Mouse (Mus musculus): ENCODE results near the gene Tfap2a.

The Tfap2a gene

DNA sequence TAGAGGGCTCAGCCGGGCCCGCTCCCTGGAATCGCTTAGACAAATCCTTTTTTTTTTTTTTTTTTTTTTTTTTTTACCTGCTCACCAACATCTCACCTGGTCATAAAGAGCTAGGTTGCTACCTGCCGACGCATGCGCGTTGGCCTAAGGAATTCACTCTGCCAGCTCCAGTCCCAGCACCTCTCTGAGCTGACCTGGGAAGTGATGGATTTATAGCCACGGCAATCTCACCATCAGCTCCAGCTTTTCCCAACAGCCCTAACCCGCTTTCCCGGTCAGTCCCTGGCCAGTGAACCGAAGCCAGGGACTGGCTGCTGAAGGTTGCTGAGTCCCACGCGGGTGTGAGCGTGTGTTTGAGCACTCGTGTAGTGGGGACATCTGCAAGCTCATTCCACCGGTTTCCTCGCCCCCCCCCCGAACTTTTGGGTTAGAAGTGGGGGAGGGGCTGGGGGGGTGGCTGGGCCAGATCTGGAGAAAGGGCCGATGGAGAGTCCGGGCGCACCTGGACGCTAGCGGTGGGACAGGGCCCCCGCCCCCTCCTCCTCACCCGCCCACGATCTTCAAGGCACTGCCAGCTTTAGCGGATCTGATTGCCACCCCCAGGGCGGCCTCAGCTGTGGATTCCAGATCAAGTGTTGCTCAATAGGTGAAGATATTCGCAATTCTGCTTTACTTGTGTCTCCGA is at the start of gene Tfap2a:
Tfap2a (minus strand) TSS at position 181 of the 685 bp plus-strand sequence.
- no peak for DNase-seq (ENCODE audit: low read depth)

DNA sequence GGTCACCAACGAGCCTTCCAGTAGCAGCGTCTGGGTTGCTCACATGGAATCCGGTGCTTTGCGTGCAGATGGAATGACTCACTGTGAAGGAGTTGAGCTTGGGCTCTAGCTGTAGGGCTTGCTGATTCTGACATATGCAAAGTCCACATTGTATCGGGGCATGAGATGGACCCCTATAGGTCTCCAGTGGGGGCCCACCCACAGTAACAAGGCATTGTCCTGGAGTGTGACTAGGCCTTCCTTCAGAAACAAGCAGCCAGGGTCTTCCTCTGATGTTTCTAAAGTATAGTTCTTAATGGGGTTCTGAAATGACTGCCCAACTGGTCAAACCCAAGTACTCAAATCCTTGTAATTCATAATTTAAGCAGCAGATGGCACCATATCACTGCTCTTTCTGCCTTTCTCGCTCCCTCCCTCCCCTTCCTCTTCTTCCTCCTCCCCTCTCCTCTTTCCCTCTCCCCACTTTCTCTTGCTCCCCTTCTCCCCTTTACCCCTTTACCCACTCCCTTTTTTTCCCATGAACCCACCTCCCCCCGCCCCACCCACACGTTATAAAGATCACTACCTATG is 46.1 kb upstream of the Tfap2a start:
- peak; percentile 18 for DNase-seq (ENCODE audit: low read depth)

DNA sequence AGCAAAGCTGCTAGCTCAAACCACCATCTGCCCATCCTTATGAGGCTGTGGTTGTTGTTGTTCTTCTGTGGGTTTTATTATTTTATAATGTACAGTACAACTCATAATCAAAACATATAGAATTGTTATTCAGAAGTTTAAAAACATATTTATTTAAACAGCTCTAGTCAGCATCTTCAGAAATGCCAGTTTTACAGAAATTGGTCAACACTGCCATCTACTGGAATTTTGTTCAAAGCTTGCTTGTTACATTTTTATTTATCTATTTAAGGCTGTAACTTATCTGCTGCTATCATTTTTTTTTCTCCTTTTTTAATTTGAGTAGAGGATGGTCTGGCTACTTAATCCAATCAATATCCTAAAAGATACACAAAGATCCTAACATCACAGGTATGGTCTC is 19.8 kb upstream of the Tfap2a start:
- peak; percentile 64 for DNase-seq (ENCODE audit: low read depth)

DNA sequence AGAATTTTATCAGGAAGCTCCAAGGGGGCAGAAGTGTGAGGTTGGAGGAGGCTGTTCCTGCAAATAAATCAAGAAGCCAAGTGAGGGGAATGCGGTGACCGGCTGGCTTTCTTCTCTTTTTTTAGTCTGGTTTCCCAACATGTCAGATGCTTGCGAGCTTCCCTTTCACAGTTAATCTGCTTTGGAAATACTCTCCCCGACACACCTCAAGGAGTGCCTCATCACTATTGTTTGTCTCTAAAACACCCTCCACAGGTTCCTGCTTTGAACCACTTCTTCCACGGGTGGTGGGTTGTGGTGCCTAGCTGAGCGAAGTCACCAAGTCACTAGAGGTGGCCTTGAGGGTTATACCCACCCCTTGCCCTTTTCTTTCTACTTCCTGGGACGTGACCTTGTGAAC is 18.2 kb upstream of the Tfap2a start:
- DNase-seq (ENCODE audit: low read depth): no peak

DNA sequence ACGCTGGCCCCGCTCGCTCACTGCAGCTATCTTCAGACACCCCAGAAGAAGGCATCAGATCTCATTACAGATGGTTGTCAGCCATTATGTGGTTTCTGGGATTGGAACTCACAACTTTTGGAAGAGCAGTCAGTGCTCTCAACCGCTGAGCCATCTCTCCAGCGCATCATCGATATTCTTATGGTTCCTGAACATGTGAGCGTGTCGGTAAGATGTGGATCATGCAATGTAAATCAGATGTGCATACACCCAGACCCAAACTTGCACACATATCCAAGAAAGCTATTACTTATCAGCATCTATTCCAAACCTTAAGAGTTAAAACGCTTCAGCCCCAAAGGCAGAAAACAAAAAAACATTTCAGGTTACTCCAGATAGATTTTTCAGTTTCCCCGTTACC is 15.9 kb upstream of the Tfap2a start:
- no peak for DNase-seq (ENCODE audit: low read depth)

DNA sequence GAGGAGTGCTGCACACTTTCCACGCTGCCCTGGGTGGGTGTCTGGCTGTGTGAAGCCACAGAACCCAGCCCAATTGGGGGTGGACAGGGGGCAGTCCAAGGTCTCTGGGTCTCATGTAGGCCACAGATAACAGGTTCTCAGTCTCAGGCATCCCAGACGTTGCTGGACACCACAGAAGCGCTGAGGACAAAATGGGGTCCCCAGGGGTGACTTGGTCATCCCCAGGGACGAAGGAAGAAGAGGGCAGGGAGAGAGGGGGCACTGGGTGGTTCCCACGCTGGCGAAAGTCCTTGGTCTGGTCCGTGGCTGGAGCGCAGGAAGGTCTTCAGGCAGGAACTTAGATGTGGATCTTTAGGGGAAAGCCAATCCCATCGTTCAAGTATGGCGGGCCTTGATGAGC is 13.7 kb upstream of the Tfap2a start:
- no peak for DNase-seq (ENCODE audit: low read depth)

DNA sequence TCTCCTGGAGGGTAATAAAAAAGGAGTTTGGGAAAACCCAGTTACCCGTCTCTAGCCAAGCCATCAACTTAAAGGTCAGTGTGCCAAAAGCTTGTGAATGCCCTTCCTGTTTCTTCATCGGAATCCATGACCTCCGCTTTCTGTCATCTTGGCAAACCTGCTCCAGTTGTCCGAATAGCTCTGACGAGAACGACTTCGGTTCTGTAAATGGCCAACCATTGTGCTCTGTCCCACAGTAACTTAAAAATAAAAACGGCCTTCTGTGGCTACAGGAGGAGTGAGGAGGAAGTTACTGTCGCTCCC is 11.4 kb upstream of the Tfap2a start:
- no peak for DNase-seq (ENCODE audit: low read depth)

DNA sequence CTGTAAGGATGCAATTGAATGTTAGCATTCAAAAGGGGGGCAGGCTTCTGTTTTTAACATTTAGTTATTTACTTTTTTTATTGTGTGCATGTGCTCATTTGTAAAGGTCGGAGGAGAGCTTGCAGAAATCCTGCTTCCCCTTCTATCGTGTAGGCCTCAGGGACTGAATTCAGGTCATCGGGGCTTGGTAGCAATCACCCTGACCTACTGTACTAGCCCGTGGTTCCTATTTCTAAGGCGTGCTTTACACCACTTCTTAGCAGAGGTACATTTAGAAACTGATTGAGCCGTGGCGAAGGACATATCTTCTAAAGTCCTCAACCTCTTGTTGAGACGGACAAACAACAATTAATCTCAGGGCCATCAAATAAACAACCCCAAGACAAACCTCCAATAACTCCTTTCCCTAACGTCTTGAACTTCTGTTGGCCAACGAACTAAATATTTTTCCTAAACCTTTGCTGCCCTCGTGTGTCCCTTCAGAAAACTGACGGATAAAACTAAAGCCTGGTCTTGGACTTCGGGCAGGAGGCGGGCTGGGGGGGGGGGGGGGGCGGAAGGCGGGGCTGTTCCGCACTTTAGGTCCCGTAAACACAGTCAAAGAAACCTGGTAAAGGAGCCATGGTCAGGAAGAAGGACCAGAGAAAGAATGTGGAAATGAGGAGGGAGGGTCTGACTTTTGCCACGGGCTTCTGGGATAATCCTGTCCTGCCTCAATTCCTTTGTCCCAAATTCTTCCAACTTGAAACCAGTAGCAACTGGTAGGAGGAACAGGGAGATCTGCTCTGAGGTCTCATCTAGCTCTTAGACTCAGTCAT is 10.8 kb upstream of the Tfap2a start:
- DNase-seq (ENCODE audit: low read depth): peak; percentile 44

DNA sequence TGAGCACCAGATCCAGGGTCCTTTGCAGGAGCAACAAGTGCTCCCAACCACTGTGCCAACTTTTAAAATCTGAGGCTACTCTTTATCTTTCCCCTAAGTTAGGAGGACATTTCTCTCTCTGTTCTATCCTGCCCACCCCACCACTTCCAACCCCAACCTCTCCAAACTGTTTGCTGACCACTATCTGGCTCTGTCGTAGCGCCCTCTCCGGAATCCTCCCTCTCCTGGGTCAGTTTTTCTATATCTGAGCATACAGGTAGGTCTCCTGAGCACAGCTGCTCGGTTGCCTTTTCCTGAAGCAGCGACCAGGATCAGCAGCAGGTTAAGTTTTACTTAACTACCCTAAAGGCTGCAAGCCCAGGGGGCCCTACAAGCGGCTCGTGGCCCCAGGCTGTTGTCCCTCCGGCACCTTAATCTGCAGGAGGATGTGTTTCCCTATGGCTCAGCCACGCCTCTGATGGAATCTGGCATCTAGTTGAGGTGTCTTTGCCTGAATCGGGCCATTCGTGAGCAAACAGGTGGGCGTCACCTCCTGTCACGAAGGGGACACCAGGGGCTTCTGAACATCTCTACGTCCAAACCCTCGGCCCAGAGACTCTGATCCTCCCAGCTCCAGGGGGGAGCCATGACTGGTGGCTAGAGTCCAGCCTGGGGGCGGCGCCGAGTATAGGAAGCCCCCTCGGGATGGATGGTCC is 6.1 kb upstream of the Tfap2a start:
- DNase-seq (ENCODE audit: low read depth): no peak

DNA sequence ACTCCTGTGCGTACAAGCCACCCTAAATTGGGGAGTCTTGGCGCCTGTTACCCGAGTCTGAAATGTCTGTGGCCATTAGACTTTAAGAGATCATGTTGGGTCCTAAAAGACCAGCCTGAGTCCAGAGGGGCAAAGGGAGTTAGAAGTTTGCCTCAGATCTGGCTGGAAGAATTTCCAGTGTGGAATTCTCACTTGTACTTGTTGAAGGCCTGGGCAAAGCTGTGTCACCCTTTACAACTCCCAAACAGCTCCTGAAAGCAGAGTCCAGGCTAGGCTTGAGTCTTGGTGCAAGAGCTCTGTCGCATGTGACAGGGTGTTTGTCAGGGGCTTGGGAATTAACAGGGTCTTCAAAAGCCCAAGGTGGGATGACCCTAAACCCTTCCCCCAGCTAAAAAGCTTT is 5.0 kb upstream of the Tfap2a start:
- no peak for DNase-seq (ENCODE audit: low read depth)

DNA sequence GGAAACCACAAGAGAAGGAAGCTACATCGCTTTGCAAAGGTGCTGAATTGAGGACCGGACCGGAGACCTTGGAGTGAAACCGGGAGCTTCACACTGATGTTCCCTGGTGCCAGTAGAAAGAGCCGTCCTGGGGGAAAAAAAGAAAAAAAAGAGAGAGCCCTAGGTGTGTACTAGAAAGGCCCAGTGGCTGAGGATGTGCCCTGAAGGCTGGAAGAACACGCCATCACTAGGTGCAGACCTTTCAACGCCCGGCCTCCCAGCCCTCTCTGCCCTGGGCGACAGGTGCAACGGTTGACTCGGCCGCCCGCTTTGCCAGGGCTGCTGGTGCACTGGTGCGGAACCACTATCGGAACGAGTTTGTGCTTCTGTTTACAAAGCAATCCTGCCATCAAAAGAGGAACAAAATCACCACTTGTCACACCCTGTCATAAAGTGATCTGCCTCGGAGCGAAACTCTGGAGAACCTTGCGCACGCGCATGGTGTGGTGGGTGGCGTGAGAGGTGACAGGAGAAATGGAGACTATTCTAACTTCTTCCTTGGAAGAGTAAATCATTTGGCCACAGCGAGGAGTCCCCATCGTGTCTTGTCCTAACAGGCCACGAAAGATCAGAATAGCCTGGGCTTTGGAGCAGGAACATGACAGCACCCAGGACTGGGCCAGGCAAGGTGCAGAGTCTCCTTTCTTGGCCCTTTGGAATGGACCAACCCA is 3.8 kb upstream of the Tfap2a start:
- DNase-seq (ENCODE audit: low read depth): no peak

DNA sequence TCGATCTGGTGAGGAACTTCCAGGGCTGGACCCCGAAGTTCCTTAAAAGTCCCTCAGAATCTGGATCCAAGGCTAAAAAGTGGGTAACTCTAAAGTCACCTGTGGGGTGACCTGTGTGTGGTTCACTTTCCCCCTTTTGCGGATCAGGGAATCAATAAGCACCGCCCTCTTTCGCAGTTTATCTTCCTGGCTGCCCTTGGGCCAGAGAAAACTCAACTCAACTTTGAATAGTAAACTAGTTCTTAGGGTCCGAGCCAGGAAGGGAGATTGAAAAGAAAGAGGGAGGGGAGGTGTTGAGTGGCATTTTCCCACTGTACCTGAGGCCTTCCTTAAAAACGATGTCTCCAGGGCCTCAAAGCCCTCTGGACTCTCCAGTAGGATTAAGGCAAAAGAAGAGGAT is 3.3 kb upstream of the Tfap2a start:
- no peak for DNase-seq (ENCODE audit: low read depth)

DNA sequence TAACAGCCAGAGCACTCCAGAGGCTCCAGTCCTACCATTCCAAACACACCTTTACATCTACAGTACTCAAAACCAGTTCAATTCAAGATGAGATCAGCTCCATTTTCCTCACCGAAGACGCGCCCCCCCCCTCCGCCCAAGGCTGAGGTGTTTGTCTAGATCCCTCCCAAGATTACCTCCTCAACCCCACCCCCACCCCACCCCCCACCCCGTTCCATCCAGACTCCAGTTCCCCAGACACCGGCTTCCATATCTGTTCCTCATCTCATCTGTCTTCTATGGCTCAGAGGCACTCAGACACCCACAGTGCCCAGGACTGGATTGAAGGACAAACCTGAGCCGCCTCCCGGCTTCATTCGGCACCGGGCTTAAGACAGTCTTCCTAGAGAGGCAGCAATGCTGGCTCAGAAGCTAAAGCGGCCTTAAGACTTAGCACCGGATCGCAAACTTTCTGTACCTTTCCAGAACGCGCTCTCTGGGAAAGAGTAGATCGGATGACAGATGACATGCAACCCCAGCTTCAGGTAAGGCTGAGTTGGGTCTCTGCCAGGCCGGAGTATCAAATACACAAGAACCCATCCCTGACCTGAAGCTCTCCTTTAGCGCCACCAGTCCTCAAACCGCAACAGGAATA is 2.7 kb upstream of the Tfap2a start:
- no peak for DNase-seq (ENCODE audit: low read depth)

DNA sequence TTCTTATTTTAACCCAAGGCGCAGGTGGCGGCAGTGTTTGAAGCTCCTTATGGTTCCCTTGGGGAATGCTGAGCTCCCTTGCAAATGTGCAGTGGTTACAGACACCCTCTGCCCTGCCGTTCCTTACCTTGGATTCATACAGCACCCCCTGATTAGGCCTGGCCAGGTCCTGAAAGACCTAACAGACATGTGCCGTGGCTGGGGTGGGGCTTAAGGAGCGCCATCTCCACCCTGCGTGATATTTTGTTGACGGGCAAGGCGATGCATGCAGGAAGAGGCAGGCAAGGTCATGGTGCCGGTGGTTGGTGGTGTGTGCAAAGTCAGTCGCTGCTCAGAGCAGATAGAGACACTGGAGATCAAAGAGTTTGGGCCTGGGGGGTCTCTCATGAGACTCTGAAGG is 1.7 kb upstream of the Tfap2a start:
- DNase-seq (ENCODE audit: low read depth): peak; percentile 3

DNA sequence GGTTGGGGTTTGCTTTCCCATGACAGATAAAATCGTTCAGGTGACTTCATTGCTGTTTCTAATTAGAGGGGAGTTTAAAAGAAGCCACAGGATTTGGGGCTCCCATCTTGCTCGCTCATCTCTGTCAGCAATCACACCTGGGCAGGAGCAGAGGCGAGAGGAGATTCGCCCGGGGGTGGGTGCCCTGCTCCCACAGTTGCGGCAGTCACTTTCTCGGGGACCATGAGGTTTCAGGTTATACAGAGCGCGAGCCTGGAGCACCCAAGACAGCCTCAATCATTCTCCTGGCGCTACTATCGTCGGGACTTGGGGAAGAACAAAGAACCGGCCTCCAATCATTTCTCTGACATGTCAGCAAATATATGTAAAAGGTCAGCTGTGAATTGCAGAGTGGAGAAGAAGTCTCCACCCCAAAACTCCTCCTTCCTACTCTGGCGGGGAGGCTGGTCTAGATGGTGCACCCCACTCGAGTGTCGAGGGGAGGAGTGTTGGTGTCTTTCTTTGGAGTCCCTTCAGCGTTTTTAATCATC is 1.0 kb upstream of the Tfap2a start:
- no peak for DNase-seq (ENCODE audit: low read depth)

DNA sequence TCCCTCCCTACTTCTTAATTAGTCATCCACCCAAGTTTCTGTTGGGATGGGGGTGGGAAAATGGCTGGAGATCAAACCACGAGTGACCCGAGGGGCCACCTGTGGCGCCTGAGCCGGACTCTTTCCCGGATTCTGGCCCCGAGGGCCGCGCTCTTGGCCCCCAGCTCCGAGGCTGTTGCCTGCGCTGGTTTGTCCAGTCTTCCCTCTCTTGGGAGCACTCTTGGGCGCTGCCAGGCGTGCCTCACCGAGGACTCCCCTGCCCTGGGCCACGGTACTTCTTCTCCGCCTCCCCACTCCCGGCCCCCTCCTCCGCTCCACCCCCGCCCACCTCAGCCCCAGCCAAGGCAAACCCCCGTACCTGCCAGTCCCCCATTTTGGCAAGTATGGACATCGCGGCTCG is 415 bp downstream of the Tfap2a start:
- DNase-seq (ENCODE audit: low read depth): no peak

DNA sequence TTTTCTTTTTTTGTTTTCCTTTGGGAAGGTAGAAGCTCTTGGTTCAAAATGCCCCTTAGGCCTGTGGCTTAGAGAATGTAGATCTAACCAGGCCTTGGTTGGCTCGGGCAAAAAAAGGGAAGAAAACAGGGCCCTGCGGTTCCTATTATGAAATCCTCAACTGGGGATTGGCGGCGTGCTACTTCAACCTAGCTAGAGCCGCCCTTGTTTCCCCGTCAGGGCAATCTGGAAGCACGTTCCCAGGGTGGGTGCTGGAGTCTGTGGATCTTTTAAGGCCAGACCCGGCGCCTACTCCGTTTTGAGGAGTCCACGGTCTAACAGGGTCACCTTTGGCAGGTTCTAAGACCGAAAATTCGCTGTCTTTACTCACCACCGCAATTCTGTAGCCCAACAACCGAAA is 1.1 kb downstream of the Tfap2a start:
- DNase-seq (ENCODE audit: low read depth): no peak

DNA sequence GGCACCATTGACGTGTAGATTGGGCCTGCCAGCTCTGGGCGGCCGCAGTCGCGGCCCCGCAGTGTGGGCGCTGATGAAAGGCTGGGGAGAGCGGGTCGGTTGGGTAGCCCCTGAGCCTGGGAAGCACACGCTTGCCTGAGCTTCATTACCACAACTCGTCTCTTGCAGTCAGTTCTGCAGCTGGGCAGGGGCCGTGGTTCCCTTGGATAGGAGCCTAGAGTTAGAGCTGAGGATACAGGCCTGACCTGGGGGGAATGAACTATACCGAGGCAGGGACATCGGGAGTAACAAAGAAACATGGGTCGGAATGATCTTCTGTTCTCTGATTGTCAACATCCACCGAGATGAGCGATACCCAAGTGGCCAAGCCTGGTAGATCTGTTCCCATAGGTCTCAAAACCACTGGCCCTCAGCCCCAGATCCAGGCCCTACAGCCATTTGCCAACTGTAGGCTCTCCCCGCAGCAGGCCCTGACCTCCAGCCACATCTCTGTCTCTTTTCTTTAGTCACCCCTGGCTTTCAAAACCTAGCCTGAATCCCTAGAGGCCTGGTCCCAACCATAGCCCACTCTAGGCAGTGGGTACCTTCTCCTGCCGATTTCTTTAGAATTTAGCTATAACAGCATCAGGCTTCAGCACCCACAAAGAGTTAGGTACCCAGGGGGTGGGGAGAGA is 1.9 kb downstream of the Tfap2a start:
- DNase-seq (ENCODE audit: low read depth): no peak

DNA sequence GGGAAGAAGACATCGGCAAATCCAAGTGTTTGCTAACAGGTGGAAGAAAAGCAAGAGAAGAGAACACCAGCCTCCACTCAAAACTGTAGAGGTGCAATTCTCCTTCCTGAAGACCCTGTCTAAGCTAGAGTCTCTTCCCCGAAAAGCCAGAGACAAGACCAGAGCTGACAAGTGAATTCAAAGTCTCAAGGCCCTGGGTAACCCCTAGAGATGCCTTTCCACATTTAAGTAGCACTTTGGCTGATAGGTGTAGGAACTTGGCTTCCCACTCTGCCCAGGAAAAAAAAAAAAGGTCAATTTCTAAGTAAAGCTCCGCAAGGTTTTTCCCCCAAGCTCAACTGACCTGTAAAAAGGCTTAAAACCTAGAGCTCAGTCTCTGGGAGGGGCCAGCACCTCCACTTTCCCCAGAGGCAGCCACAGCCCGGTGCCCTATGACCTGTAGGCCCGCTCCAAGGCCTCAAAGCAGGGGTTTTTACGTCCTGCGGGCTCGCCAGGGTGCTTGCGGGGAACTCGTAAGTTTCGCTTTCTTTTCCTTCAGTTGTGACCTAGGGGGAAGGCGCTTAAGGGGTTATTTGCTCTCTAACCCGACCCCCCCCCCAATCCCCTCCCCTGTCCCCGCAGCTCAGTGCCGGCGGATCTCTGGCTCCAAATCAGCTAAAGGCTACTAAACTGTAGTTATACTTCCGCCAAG is 2.6 kb downstream of the Tfap2a start:
- DNase-seq (ENCODE audit: low read depth): no peak

DNA sequence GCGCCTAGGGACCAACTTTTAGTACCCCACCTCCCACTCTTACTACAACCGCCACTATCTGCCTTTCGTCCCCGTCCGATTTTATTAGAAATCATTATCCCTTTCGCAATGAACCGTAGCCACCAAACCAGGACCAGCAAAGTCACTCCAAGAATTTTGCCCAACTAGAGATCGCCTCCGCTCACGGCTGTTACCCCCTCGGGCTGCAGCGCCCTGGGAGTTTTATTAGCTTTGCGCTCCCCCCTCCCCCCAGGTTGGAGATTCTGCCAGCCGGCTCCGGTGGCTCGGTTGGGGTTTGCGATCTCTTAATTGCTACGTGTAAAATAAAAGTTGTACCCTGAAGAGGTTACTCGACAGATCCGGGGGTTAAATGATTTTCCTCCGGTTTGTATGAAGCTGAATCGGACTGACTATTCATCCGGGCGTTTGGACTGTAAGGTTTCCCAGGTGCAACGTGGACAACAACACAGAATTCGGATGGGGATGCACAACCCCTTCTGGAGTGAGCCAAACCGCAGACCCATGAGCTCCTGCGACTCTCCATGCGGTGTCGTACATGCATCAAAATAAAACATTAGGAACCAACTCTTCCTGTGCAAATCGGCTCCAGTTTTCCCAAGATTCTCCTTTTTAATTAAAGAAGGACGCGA is 3.7 kb downstream of the Tfap2a start:
- no peak for DNase-seq (ENCODE audit: low read depth)

Data from induced T-regulatory cell, adult 2 months (primary cell).